Comparison of ENCODE assay signal across 25 mouse cellular contexts in genomic region chr3:120194501-120194900, GRCm38 (mm10).
DNase-seq lines count a peak whose midpoint lies in the region; ATAC-seq lines count a peak whose summit lies in the region.
"Had no signal": no experiment of that assay in that cellular context is flagged by ENCODE, and none has a peak within 500 bp of the region (broad histone marks: within the 10 kb centered on the region; RNA-seq: fewer than 3 reads in every experiment).

No protein-coding gene starts in this region.

- H3K27me3 ChIP-seq in kidney, embryonic 15.5 days: no peaks in the 10 kb centered on the region
- H3K27me3 ChIP-seq: forebrain, embryonic 12.5 days; limb, embryonic 13.5 days; Patski had no signal

- ATAC-seq in kidney, embryonic 15.5 days (replicated peaks; ENCODE audit: low FRiP score): no peak
- ATAC-seq: forebrain, postnatal 0 days; hindbrain, postnatal 0 days; midbrain, embryonic 16.5 days; Patski had no signal

- peak; percentile 5 for DNase-seq in adrenal gland, postnatal 14 days
- DNase-seq in adrenal gland, adult 2 months: no peak
- peak; percentile 14 for DNase-seq in kidney, adult 18-20 months
- DNase-seq in right cerebral cortex, postnatal 4 days: peak; percentile 10
- no peak for DNase-seq in right cerebral cortex, adult 18-20 months
- DNase-seq in kidney, postnatal 4 days: peak; percentile 14 to 33
- DNase-seq in frontal cortex, adult 2 months (ENCODE audit: extremely low spot score in 1 of 2, low spot score in 1 of 2): no peak
- DNase-seq: cerebellum, adult 9-10 months; forebrain, postnatal 0 days; gastrocnemius, postnatal 14 days; heart, postnatal 14 days; lung, embryonic 14.5 days; lung, postnatal 14 days; thymus, adult 18-20 months; thymus, postnatal 25 days had no signal

- no peak overlapping the region for H3K4me3 ChIP-seq in kidney, embryonic 15.5 days (replicated peaks)
- H3K4me3 ChIP-seq: erythroblast, embryonic 14.5 days; forebrain, embryonic 12.5 days; limb, embryonic 13.5 days had no signal

- no peak overlapping the region for H3K4me2 ChIP-seq in kidney, embryonic 15.5 days
- H3K4me2 ChIP-seq: forebrain, embryonic 12.5 days; limb, embryonic 13.5 days; lung, embryonic 14.5 days had no signal

- WGBS in kidney, embryonic 15.5 days: 68% methylated on average over 3 of the region's 3 CpGs

- H3K36me3 ChIP-seq in kidney, embryonic 15.5 days: no peaks in the 10 kb centered on the region
- H3K36me3 ChIP-seq: forebrain, embryonic 12.5 days; limb, embryonic 13.5 days had no signal

- H3K27ac ChIP-seq in kidney, embryonic 15.5 days: no peak overlapping the region
- H3K27ac ChIP-seq: forebrain, embryonic 12.5 days; hindbrain, postnatal 0 days; kidney, postnatal 0 days; limb, embryonic 13.5 days; liver, embryonic 14.5 days; stomach, postnatal 0 days had no signal

- H3K4me1 ChIP-seq in kidney, embryonic 15.5 days: peaks cover 5% of the 10 kb centered on the region; the same call in 1 of the 2 replicates

- H3K9me3 ChIP-seq in kidney, embryonic 15.5 days (replicated peaks): no peaks in the 10 kb centered on the region
- H3K9me3 ChIP-seq: forebrain, embryonic 12.5 days; limb, embryonic 13.5 days had no signal

- no peak overlapping the region for H3K9ac ChIP-seq in kidney, embryonic 15.5 days
- H3K9ac ChIP-seq: forebrain, embryonic 12.5 days; forebrain, postnatal 0 days; limb, embryonic 13.5 days; liver, embryonic 14.5 days; lung, embryonic 14.5 days had no signal

Comparison
In these comparisons a context has a peak if more than half of its experiments do, and no peak if none do; other contexts are left out.
1. DNase-seq: peak in adrenal gland, postnatal 14 days (single experiment), kidney, adult 18-20 months (single experiment), right cerebral cortex, postnatal 4 days (single experiment) and kidney, postnatal 4 days (2 of 2); none in adrenal gland, adult 2 months (single experiment), right cerebral cortex, adult 18-20 months (single experiment) and frontal cortex, adult 2 months (0 of 2).